Mouse (Mus musculus) thymus, adult 2 months (tissue): ENCODE results near the gene Eftud2.

Experiments
- CTCF ChIP-seq: fragments of 200-500 bp; IDR thresholded peaks from 2 replicates; pipeline ENCODE4 v1.5.1; 2012; ENCODE audit warnings: mild to moderate bottlenecking, control low read depth, low read length, moderate library complexity, borderline replicate concordance; ENCODE audit not compliant: control insufficient read depth, poor library complexity, insufficient read depth; ENCODE audit errors: extremely low read depth
- POLR2A ChIP-seq: fragments of 200-500 bp; IDR thresholded peaks from 2 replicates; pipeline ENCODE4 v1.6.1; 2012; ENCODE audit warnings: mild to moderate bottlenecking, low read length, control low read depth, moderate library complexity; ENCODE audit not compliant: control insufficient read depth, poor library complexity, insufficient read depth; ENCODE audit errors: extremely low read depth

GRCm38 (mm10) chr11:102819783-102820385 is 60.9 kb downstream of the Eftud2 start:
- no peak for TF ChIP-seq CTCF
- no peak for TF ChIP-seq POLR2A
